Mouse (Mus musculus): Measurements from ENCODE around the gene Adamts9.
A peak's percentile ranks its signal among the peaks of the same experiment; 100 is the strongest.

Gene Adamts9

DNA sequence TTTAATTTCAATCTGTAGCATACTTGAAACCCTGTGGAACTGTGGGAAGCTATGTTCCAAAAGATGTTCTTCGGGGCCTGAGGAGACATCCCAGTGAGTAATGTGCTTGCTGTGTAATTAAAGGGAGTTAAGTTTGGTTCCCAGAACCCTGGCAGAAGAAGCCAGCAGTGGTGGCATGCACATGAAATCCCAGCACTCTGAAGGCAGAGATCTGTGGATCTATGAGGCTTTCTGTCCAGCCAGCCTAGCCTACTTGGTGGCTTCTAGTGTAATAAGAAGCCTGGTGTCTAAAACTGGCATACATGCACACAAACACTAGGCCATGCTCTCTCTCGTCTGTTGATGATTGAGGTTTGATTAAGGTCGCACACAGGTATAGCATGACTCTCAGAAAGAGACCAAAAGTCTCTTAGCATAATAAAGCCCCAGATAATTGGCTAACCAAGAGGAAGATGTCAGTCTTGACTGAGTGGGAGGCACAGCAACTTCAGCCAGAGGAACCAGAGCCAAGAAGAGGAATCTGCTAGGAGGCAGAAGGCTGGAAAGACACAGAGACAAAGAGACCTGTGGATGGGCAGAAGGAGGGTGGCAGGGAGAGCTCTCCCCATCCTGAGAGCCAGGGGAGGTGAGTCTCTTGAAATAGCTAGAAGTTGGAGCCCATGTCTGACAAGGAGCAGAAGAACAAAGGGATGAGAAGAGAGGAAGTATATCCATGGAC, 138.9 kb downstream of the Adamts9 start:
- DNase-seq (ENCODE audit: low spot score in 2 of 2), result no peak

GRCm38 (mm10) chr6:92803213-92803612, 140.1 kb downstream of the Adamts9 start:
- DNase-seq (ENCODE audit: low spot score in 2 of 2), result no peak

GRCm38 (mm10) chr6:92802421-92802820, 140.9 kb downstream of the Adamts9 start:
- DNase-seq (ENCODE audit: low spot score in 2 of 2), result no peak

- DNase-seq (ENCODE audit: low spot score in 2 of 2), result no peak
These were observed 141.8 kb downstream of the Adamts9 start for GRCm38 (mm10) chr6:92801462-92801861.

GRCm38 (mm10) chr6:92793804-92794203, 149.5 kb downstream of the Adamts9 start:
- no peak for DNase-seq (ENCODE audit: low spot score in 2 of 2)

DNA sequence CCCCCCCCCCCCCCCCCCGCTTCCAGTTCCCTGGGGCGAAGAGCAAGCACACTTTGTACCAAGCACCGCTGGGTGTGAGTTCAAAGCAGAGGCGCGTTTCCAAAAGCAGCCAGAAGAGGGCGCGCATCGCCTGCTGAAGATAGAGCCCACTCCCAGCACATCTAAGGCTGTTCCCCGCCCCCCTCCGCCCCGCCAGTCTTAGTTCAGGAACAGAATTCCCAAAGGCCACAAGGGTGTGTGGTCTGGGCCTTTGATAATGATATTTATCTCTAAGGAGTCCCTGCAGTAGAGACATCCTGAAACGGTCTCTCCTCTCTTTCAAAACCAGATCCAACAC, 155.9 kb downstream of the Adamts9 start:
- no peak for DNase-seq (ENCODE audit: low spot score in 2 of 2)

GRCm38 (mm10) chr6:92786701-92787375, 156.5 kb downstream of the Adamts9 start:
- DNase-seq (ENCODE audit: low spot score in 2 of 2), result no peak

DNA sequence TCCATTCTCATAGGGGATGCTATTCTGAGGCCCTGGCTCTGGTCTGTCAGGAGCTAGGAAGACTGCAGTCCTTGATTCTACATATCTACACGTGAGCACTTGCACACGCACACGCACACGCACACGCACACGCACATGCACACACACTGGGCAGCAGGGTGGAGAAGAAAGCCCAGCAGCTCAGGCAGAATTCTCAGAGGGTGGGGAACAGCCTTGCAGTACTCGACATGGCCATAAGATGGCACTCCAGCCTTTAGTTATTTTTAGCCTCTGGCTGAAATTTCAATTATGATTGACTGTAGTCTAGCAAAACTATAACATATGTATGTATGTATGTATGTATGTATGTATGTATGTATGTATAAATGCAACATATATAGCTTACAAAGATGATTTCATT, 158.5 kb downstream of the Adamts9 start:
- DNase-seq (ENCODE audit: low spot score in 2 of 2), result no peak

DNA sequence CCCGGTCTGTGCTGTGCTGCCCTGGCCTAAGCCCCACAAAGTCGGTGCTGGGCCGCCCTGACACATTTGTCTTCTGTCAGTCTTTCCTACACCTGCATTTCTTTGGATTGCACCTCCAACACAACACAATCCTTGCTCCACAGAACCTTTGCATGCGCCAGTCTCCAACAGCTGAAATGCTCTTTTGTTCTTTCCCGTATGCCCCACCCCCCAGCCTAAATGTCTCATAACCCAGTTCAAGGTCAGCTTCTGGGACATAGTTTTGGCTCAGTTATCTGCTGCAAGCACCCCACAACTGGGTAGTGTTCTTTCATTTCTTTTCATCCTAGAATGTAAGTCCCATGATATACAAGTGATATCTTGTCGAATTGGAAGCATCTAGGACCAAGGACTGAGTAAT, 161.8 kb downstream of the Adamts9 start:
- no peak for DNase-seq (ENCODE audit: low spot score in 2 of 2)

DNA sequence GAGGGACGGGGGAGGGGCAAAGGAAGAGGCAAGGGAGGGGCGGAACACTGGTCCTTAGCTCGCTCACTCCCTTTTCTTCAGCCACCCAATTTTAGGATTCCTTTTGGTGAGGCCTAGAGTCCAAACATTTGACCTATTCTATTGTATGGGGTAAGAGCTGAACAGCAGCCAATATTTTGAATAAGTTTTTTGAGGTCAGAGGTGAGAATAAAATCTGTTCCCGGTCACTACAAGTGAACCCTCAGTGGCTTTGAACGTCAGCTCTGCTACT, 163.4 kb downstream of the Adamts9 start:
- no peak for DNase-seq (ENCODE audit: low spot score in 2 of 2)

- no peak for DNase-seq (ENCODE audit: low spot score in 2 of 2)
These were observed 164.0 kb downstream of the Adamts9 start for GRCm38 (mm10) chr6:92779140-92779934.

DNA sequence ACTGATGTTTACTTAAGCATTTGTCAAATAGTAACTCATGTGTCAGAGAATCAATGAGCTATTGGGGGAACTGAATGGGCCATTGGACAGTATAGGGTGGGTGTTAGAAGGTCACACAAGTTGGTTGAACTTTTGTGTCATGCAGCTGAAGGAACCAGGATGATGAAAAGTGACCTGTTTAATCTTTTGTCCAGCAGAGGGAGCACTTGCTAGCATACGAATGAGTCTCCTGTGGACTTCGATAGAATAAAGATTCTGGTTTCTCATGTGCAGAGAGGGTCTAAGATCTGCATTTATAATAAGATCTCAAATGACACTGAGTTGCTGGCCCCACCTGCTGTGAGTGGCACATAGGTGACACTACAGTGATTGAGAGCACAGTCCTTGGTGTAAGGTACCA, 166.9 kb downstream of the Adamts9 start:
- no peak for DNase-seq (ENCODE audit: low spot score in 2 of 2)

DNA sequence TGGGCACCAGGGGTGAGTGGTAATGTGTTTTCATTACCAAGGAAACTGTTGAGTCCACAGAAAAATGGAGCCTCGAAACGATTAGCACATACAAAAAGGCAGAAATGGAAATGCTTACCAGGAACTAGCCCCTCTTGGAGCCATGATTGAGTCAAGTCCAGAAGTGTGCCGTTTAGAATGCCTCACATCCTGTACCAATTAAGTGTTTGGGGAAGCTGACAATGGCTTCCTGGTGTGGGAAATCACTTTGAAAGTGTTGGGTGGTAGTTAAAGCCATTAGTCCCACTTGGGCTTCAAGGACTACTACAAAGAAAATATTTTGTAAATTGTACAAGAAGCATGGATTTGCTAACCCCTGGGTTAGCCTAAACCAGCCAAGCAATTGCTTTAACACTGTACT, 180.9 kb downstream of the Adamts9 start:
- DNase-seq (ENCODE audit: low spot score in 2 of 2), result no peak

- no peak for DNase-seq (ENCODE audit: low spot score in 2 of 2)
These were observed 183.7 kb downstream of the Adamts9 start for GRCm38 (mm10) chr6:92759616-92760015.

GRCm38 (mm10) chr6:92755826-92756225, 187.5 kb downstream of the Adamts9 start:
- no peak for DNase-seq (ENCODE audit: low spot score in 2 of 2)

DNA sequence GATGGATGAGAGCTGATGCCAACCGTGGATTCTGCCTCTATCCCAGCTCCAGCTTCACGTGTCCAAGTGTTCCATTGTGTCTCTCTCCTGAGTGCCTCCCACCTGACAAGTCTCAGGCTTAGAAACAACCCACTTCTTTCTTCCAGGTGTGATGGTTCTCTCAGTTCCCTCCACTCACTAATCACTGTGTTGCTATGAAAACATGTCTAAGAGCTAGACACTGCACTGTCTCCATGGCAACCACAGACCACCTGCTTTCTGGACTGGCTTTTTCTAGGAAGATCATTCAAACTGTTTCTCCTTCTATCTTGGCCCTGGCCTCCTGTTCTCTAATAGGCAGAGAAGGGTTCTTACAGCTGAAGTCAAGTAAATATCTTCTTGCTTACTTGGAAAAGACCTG, 190.6 kb downstream of the Adamts9 start:
- DNase-seq (ENCODE audit: low spot score in 2 of 2), result no peak

DNA sequence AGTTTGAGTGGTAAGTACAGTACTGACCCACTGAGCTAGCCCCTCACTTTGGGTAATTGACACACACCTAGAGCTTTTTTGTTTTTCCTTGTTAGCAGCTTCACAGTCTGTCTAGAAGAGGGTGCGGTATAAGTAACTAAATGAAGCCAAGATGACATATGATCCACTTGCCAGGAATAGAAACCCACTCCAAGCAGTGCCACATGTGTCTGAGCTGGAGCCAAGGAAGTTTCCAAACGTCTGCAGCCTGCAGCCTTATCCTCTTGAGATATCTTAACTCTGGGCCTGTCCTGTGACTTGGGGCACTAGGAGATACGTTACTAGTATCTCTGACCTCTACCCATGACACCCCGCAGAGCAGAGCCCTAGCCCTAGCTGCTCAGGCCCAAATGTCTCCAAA, 193.9 kb downstream of the Adamts9 start:
- DNase-seq (ENCODE audit: low spot score in 2 of 2), result no peak

DNA sequence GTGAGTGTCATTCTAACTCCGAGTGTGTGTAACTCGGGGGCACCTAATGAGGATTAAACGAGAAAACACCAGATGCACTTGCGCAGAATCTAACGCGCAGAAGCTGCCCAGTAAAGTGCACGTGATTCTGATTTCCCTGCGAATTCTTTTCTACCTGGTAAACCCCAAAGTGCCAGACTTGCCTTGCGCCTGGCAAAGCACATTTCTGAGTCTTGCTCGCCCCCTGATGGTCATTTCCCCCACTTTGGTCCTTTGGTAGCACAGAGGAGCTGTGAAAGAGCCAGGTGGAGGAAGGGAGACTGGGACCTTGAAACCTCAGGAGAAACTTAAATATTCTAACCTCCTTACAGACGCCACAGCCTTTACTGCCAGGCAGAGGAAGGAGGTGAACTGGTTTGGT, 199.7 kb downstream of the Adamts9 start:
- no peak for DNase-seq (ENCODE audit: low spot score in 2 of 2)

- no peak for DNase-seq (ENCODE audit: low spot score in 2 of 2)
These were observed 206.2 kb downstream of the Adamts9 start for GRCm38 (mm10) chr6:92737116-92737515.

- no peak for DNase-seq (ENCODE audit: low spot score in 2 of 2)
These were observed 209.6 kb downstream of the Adamts9 start for GRCm38 (mm10) chr6:92733651-92734050.

GRCm38 (mm10) chr6:92728514-92728913, 214.8 kb downstream of the Adamts9 start:
- DNase-seq (ENCODE audit: low spot score in 2 of 2), result no peak

- DNase-seq (ENCODE audit: low spot score in 2 of 2), result peak in 1 of 2 experiments; percentile 7
These were observed 215.2 kb downstream of the Adamts9 start for GRCm38 (mm10) chr6:92728084-92728483.

DNA sequence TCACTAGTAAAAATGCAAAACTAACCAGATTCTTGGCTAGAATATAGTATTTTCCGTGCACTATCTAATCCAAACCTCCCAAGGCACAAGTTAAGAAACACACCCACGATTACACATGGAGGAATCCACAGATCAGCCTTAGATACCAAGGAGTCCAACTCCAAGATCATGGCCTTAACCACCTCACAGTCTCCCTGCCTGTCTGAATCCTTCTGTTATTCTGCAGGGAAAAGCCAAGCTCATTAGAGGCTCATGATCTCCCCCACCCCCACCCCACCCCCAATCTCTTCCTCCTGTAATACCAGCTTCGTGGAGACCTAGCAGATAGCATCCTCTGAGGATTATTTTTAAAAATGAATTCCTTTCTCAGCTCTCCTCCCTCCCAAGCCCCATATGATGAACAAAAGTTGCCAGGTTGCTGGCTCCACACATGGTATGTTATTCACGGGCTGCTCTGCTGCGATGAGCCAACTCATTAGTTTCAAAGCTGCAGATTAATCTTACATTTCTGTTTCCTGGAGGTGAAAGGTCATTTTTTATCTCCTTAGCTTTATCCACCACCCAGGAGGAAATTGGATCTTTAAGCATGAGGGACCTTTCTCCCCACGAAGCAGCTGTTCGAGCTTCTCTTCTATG, 215.8 kb downstream of the Adamts9 start:
- DNase-seq (ENCODE audit: low spot score in 2 of 2), result no peak
